Mouse (Mus musculus): ENCODE measurements at regions not wholly inside any gene's neighbourhood (a gene's known extent, or its start where the extent isn't known, plus 50 kb on each side); places are given as distances from the start of the nearest gene placed in this dataset.

GRCm38 (mm10) chr12:109984651-109985050 is 294.2 kb upstream of the Dio3 start:
- TF ChIP-seq EP300 (optimal IDR thresholded peaks at IDR 0.05) (no peak), CTCF (IDR thresholded peaks at IDR 0.05; ENCODE audit: low read depth) (no peak)

Measured in stomach, postnatal 0 days (tissue).